Mouse (Mus musculus) layer of hippocampus, postnatal 10 days (tissue): ENCODE data around the gene Gimap5. TPM values are rescaled to one million over a fixed set of nuclear protein-coding genes. Genes with fewer than 3 reads are reported as not detected.
A peak's percentile ranks its signal among the peaks of the same experiment; 100 is the strongest.

Experiments
- DNase-seq, 2 experiments: peaks; one replicate each; pipeline ENCODE4 v3.0.0; 2021; ENCODE audit warnings: low spot score in 2 of 2
- long read RNA-seq: library from polyadenylated mRNA; stranded (forward); transcript quantifications from one replicate; pipeline ENCODE4 v2.0.0, GENCODE M21; 2023
- total RNA-seq, 2 experiments: library from RNA; stranded (reverse); gene quantifications; 2 replicates each; pipeline ENCODE4 v1.2.3; 2021

The Gimap5 gene
- total RNA-seq, result 1 to 10 TPM in 1 of 2 experiments, under 1 TPM in 1; 0.98 to 1.2 TPM
- long read RNA-seq, result 0 reads

DNA sequence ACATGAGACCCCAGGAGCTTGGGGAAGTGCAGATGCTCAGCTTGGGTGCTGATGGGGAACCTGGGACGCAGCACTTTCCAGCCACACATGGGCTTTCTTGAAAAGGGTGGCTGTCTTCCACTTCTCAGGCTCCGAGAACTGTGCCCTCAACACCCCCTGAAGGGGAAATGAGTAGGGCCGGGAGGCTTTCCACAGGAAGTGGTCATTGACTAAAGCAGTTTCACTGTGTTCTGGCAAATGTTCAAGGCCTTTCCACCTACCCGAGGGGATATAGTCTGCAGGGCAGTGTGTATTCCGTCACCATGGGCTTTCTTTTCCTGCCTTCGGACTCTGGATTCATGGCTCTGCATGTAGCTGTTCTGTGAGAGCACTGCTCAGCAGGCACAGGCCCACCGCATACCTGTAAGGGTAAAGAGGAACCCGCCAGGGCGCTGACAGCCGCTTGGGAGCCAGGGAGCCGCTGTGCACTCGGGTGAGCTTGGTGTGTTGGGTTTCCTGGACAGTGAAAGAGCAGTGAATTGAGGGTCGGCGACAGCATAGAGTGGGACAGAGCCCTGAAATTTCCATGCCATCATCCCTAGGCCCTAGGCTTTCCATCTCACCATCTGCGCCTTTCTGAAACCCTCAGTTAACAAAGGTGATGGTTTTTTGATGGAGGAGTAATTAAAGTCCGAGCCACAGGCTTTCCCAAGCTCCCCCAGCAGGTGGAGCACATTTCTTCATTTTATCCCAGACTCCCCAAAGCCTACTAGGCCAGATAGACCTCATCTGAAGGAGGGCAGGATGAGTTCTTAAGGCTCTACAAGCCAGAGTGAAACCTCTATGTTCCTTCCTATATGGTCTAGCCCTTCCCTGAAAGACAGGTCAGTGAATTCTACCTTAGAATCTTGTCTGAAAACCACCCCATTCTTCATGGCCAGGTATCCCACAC lies at the start of gene Gimap5:
Gimap5 (plus strand) TSS at position 239 of the 931 bp plus-strand sequence.
- DNase-seq, result peak; percentile 22 to 41

DNA sequence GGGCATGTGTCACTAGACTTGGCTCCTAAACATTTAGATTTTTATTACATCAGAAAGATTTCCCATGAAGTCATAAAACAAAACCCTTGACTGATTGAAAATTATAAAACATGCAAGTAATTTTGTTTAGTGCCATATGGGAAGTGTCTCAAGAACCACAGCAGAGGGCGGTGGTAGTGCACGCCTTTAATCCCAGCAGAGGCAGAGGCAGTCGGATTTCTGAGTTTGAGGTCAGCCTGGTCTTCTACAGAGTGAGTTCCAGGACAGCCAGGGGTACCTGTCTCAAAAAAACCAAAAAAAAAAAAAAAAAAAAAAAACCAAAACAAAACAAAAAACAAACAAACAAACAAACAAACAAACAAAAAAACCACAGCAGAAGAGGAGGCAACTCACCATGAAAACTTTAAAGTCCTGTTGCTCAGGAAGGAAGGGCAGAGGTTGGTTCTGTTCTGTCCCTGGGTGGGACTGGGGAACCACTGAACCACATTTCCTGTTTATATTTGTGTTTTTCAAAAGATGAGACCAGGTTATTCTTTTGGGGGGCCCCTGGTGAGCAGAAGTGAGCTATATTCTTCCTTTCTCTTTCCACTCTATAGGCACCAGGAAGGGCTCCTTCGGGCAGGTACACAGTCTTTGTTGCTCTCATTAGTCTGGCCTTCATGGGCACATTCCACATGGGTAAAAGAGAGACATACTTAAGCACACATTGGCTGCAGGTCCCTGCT lies 49.0 kb upstream of the Gimap5 start:
- DNase-seq, result no peak

DNA sequence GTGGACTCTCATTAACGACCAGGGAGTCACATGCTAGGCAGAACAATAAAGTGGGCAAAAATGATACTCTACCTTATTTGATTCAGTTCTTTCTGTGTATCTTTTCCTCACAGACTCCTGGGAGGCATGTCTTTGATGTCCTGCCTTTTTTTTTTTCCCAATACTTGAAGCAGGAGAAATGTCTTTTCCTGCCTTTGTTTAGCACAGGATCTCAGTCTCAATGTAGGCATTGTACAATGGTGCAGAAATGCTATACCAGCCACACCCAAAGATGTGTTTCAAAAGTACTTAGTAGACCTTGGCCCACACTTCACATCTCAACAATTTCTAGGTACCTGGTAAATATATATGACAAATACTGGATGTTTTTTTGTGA lies 48.5 kb upstream of the Gimap5 start:
- DNase-seq, result no peak

DNA sequence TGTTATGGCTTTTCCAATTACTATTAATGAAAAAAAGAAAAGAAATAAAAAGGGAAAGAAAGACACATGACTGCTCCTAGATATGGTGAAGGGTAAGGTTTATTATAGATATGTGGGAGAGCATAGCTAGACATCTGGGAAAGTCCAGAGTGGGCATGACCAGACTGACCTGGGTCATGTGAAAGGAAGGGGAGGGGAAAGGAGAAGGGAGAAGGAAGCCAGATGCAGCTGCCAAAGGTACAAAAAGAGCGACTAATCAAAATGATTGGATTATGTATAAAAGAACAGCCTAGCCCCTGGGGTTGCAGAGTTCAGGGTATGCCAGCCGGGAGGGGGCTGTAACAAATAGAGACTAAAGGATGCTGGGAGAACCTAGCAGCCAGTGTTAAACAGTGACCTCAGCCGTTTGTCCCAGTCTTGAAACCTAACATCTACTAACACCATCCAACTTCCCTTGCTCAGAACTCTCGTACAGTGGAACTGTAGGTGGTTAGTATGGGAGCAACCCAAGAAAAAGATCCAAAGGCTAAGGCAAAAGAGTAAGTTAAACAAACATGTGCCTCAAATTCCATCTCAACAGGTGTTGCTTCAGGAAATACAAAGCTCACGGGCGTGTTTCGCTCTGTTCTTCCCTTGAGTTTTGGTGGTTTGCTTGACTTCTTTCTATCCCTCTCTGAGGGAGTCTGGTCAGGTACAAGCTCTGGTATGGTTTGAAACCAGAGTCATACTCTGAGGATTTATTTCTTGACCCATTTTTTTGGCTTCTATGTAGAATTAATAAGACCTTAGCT lies 47.7 kb upstream of the Gimap5 start:
- no peak for DNase-seq

DNA sequence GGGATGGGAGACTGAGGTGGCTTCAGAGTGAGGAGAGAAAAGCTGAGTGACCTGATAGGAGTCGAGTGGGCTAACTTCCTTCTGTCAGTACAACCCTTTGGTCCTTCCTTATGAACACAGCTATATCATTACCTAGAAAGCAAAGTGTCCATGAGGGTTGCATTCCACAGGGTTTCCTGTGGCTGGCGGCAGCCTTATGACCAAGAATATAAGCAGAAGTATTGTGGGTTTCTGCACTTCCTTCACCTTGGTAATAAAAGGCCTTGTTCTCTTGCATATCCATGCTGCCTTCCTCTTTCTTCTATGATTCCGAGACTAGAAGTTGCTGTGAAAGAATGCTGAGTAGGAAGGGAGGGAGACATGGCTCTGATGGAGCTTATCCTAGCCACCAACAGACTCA lies 47.1 kb upstream of the Gimap5 start:
- no peak for DNase-seq

DNA sequence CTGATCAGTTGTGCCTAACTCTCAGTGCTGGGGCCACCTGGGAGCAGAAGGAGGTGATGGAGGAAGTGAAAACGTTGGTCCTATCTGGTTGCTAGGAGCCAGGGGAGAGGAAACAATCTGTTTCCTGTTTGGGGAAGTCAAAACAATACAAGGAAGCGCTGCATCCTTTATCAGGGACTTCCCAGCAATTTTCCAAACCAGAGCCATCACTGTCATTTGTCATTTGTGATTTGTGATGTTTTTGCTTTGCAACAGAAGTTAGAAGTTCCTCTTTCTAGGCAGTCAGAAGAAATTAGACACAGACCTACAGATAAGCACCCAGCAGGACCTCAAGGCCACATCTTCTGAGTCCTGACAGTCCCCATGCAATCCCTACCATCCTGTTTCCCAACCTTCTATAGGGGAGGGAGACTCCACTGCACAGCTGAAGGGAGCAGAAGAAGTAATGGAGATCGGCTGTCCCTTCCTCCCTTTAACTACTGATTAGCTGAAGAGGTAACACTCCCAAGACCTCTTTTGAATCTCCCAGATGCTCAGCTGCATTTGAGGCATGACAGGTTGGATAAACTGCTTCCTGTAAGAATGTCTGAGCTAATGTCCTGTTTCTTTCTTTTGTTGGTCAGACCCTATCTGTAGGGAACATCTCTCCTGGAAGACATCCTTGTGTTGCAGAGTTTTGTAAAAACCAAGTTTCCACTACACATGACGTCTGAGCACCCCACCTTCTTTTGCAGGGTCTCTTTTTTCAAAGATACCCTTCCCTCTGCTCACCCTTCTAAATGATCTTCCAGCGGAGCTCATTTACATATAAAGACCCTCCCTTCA lies 45.5 kb upstream of the Gimap5 start:
- no peak for DNase-seq

DNA sequence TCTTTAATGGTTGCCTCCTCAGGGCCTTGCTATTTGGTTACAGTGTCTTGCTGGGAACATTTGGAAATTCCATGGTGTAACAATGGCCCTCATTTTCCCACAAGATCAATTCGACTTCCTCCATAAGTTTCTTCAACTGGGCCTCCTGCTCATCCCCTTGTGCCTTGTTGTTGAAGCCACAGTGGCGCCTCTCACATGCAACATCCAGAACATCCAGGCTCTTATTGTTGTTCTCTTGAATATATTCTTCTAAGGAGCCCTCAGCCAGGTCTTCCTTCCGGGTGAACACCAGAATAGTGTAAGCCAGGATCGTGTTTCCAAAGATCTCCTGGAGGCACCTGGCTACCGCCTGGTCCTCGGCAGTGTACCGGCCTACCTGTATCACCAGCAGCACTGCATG lies 43.9 kb upstream of the Gimap5 start:
- no peak for DNase-seq

DNA sequence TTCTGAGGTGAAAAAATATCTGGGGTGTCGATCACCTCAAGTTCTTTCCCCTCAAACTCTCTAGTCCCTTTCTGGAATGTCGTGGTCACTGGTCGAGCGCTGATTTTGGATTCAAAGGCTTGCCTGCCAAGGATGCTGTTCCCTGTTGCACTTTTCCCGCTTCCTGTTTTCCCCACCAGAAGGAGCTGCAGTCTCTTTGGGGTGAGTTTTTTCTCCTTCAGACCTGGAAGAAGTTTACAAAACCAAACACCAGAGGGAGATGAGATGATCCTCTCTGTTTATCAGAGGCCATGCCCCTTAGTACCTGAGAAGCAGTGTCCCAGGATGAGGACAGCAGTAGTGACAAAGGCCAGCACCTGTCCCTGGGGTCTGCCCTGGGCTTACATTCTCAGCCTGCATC lies 43.4 kb upstream of the Gimap5 start:
- no peak for DNase-seq

DNA sequence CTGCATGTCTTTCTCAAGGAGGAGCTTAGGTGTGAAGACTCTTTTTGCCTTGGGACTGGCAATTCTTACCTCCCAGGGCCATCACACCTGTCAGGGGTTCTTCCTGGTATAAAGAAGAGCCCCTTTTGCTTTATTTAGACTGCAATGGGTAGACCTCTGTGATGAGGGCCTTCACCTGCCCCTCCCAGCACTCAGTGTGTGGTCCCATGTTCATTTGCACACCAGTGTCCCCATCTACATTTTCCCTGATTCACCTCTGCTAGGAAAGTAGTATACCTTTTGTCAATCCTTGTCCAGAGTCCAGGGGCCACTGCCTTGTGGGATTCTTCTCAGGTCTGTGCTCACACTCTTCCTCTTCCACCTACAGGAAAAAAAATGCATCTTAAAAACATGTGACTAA lies 41.9 kb upstream of the Gimap5 start:
- DNase-seq, result no peak

DNA sequence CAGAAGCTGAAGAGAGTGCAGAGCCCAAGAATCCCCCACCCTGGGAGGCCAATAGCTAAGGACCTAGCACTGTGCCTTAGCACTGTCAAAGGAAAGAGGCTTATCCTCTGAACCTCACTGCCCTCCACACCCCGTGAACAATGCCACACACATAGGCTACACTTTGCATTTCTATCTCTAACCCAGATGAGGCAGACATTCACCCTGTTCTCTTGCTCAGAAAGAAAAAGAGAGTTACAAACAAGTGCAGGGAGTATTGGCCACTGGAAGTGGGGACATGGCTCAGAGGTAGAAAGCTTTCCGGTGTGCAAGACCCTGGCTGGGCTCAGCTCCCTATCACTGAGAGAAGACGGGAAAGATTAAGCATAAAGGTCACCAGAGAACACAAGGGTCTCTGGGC lies 39.9 kb upstream of the Gimap5 start:
- no peak for DNase-seq

DNA sequence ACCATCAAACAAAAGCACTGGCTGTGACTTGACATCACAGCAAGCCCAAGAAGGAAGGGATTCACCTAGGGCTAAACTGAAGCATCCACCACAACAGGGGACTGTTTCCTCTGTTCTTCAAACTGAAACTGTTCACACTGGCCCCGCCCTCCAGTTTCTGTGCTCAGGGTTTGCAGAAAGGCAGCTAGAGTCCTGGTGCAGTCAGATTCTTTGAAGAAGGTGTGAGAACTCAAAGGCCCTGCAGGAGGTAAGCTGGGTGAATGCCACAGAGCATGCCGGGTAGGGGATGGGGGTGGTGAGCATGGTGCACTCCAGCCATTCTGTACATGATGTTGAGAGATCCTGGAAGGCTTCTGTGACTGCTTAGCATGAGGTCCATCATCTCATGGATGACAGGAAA lies 27.5 kb upstream of the Gimap5 start, which contains the start of the genes Gm28053 and Gimap7:
Gm28053 (plus strand) TSS at position 153 of the 400 bp plus-strand sequence.
Gimap7 (plus strand) TSS at position 167 of the 400 bp plus-strand sequence.
- DNase-seq, result no peak

DNA sequence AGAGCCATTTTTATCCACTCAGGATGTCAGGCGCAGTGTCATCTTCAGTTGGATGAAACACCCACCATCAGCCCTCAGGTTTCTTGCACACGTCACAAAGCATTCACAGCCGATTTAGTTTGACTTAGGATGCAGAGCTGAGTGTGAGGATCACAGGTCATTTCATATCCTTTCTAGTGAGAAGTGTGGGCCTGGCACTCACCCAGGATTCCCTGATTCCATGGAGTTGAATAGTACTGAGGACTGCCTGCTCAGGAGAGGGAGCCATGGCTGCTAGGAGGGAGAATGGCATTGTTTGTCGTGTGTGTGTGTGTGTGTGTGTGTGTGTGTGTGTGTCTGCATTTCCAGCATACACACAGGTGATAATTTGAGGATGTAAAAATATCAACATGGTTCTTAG lies 25.7 kb upstream of the Gimap5 start:
- no peak for DNase-seq

DNA sequence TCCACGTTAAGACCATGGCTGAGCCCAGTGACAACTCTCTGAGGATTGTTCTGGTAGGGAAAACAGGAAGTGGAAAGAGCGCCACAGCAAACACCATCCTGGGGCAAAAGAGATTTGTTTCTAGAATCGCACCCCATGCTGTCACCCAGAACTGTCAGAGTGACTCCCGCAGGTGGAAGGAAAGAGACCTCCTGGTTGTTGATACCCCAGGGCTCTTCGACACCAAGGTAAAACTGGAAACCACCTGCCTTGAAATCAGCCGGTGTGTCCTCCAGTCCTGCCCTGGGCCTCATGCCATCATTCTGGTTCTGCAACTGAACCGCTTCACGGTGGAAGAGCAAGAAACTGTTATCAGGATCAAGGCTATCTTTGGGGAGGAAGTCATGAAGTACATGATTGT lies 22.5 kb upstream of the Gimap5 start:
- DNase-seq, result no peak

DNA sequence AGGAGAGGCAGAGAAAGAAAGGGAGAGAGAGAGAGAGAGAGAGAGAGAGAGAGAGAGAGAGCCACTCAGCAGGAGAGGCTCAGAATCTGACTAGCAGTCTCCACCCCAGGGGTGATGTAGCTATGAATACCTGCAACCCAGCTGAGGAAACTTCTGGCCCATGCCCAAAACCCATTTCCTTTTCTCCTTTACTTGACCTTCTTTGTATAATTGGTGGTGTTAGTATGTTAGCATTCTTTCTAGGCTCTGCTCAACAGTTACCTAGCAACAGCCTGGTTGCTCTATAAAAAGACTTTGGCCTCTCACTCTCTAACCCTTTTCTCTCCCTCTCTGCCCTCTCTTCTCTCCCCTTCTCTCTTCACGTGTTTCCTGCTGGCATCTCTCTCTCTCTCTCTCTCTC lies 20.5 kb upstream of the Gimap5 start:
- peak in 1 of 2 experiments; percentile 22 for DNase-seq

DNA sequence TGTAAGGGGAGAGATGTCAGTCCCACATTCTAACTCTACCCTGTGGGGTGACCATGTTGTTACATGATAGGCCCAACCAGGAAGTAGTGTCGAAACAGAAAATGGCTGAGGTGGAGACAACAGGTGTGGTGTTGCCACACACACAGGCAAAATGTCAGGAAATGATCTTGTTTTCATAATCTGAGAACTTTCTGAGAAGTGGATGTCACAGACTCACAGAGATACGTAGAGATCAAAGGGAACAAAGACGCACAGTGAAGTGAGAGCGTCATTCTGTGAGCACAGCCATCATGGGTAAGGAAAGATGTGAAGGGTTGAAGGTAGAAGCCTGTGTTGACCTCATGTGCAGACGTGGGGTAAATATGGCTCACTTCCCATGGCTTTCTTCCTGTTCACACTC lies 18.2 kb upstream of the Gimap5 start:
- DNase-seq, result no peak

DNA sequence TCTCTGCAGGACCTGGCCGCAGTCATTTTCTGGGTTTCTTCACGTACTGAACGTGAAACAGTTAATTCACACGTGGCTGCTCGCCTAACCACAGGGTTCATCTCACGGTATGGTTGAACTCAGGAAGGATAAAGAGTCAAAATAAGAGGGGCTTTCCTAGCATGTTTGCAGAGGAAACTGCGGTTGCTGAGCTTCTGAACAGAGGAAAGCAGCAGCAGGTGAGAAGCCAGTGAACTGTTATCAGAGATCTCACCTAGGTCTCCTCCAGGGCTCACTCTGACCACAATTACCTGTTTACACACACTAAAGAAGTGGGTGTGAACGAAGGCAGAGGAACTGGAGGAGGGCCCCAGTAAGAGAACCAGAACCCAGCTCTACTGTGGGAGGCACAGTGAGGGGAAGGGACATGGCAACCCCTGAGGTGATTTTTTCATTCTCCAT lies 13.1 kb upstream of the Gimap5 start:
- DNase-seq, result no peak

DNA sequence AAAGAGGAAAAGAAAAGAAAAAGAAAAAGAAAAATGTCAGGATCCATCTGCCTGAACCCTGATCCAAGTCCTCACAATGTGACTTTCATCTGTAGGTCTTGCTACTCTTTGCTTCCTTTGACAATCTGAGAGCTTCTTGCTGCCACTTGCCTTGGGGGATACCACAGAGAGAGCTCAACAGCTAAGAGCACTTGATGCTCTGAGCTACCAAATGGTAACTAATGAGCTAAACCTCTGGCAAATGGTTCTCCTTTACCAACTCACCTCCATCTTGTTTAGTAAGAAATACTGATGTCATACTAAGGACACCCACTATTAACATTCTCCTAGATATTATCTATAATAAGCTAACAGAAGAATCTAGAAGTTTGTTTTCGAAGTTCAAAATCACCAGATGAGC lies 12.3 kb upstream of the Gimap5 start:
- no peak for DNase-seq

DNA sequence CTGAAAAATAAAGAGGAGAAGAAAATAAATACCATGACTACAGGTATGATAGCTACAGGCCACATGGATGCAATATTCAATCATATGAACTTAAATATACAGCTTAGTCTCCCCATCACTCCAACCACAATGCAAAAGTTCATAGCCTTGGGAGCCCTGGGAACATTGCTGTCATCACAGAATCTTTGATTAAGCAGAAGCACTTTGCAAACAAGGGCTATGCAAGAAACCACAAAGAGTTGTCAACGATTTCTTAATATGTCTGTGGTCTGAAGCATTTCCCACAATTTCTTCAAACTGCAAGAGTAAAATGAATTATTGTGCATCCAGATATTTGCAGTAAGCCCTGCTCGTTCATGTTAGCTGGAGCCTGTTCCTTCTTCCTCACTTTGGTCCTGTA lies 8.9 kb upstream of the Gimap5 start:
- no peak for DNase-seq

DNA sequence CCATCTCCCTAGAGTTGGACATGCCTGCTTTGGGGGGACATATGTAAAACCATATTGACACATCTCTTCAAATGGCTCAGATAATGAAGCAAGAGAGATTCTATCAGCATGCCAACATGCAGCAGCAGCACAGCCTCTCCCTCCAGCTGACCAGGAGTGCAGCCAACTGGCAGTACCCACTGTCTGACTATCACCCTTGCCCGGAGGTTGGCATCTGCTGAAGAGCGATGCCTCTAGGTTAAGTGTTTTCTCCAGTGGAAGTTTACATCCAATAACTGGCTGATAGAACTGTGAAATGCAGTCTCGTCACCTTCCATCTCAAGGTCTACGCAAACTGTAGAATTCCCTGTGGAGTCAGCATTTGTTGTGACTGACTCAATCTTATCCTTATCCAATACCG lies 8.3 kb upstream of the Gimap5 start:
- no peak for DNase-seq

DNA sequence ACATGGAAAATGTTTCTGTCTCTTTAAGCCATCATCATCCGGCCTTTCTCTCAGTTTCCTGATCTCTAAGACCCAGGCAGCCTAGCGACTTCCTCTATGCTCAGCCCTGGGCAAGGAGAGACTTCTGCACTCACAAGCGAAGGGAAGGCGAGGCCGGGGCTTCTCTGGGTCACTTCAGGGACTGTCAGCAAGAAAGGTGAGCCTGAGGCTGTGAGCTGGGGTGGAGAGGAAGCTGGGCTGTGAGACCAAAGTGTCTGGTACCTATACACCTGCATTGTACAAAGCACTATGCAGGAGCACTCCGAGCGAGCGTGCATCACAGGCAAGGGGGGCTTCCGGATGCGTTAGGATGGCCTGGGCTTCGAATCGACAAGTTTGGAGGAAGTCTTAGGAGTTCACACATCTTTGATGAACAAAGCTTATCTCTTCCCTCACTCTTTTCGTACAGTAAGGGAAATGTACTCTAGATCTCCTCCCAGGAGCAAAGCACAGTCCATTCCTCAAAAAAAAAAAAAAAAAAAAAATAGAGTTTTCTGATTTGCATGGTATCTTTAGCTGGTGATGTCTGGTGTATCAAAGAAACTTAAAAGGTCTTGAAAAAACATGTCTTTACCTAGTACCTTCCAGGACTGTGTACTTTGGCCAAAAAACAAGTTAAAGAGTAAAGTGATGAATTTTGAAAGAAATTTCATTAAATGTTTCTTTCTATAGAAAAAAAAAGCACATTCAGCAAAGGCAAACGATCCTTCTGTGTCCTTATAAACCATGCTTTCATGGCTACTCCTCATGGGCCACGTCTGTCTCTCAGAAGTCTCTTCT lies 6.8 kb upstream of the Gimap5 start, which contains the start of gene Gimap1:
Gimap1 (plus strand) TSS at position 94 of the 819 bp plus-strand sequence.
- DNase-seq, result no peak
